27 mouse cellular contexts compared by ENCODE assay signal in the genomic region with DNA sequence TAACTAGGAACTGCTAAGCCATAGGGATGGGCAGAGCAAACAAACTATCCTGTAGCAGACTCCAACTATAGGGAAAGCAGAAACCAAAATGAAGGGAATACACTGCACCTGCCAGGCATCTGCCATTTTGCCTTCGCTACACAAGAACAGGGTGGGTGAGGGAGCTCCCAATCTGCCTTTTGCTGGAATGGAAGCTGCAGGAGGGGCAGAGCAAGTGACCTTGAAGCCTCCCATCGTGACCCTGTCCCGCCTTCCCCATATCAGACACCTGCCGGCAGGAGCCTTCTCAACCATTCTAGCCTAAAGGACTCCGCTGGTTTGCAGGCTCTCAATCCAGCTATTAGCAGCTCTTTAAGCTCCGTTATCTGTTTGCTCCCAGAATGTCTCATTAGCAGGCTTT. TPM values are rescaled to one million over a fixed set of nuclear protein-coding genes. Genes with fewer than 3 reads are reported as not detected.
DNase-seq lines count a peak whose midpoint lies in the region; ATAC-seq lines count a peak whose summit lies in the region.
"Had no signal": no experiment of that assay in that cellular context is flagged by ENCODE, and none has a peak within 500 bp of the region (broad histone marks: within the 10 kb centered on the region; RNA-seq: fewer than 3 reads in every experiment).

No protein-coding gene starts in this region.

- intact Hi-C loops in heart, postnatal 25 days (cut with DNase I), result no loop called here
- intact Hi-C loops in heart, postnatal 14 days (cut with DNase I), result no loop called here

- ATAC-seq in heart, embryonic 13.5 days (ENCODE audit: extremely low read depth, insufficient number of reproducible peaks, low FRiP score, low TSS enrichment), result no peak
- ATAC-seq: forebrain, embryonic 15.5 days; intestine, postnatal 0 days had no signal

- no peak for DNase-seq in heart, embryonic 10.5 days (ENCODE audit: low spot score)
- no peak for DNase-seq in heart, postnatal 25 days (ENCODE audit: low spot score)
- no peak for DNase-seq in heart, postnatal 14 days
- DNase-seq in ES-CJ7 (ENCODE audit: low read depth, low spot score), result peak; percentile 72
- DNase-seq in ZHBTc4 (ENCODE audit: low read depth, low spot score), result peak; percentile 64
- DNase-seq in thymus, adult 18-20 months, result no peak
- no peak for DNase-seq in thymus, postnatal 4 days
- DNase-seq: adrenal gland, postnatal 10 days; adrenal gland, postnatal 36 days; cerebellum, adult 11 months; cerebellum, adult 2 months; cerebellum, adult 9-11 months; cerebellum, postnatal 36 days; embryo, embryonic 11 days; gastrocnemius, postnatal 25 days; heart, postnatal 10 days had no signal

- H3K4me1 ChIP-seq in heart, embryonic 10.5 days, result peaks cover 34% of the 10 kb centered on the region
- H3K4me1 ChIP-seq in heart, embryonic 13.5 days, result peaks cover 26% of the 10 kb centered on the region

- H3K36me3 ChIP-seq in heart, embryonic 10.5 days, result no peaks in the 10 kb centered on the region
- H3K36me3 ChIP-seq in heart, embryonic 13.5 days, result no peaks in the 10 kb centered on the region
- H3K36me3 ChIP-seq: embryonic facial prominence, embryonic 10.5 days; embryonic facial prominence, embryonic 13.5 days; forebrain, embryonic 12.5 days; forebrain, embryonic 15.5 days; heart, embryonic 15.5 days; hindbrain, embryonic 12.5 days; hindbrain, embryonic 15.5 days had no signal

- WGBS in heart, embryonic 10.5 days, result 16% methylated on average over 6 of the region's 6 CpGs
- 15% methylated on average over 6 of the region's 6 CpGs for WGBS in heart, embryonic 13.5 days

- no peak overlapping the region for H3K9ac ChIP-seq in heart, embryonic 13.5 days
- H3K9ac ChIP-seq: embryonic facial prominence, embryonic 13.5 days; forebrain, embryonic 12.5 days; forebrain, embryonic 15.5 days; heart, embryonic 15.5 days; hindbrain, embryonic 12.5 days; hindbrain, embryonic 15.5 days had no signal

- no peaks in the 10 kb centered on the region for H3K9me3 ChIP-seq in heart, embryonic 10.5 days
- H3K9me3 ChIP-seq in heart, embryonic 13.5 days, result no peaks in the 10 kb centered on the region
- H3K9me3 ChIP-seq: embryonic facial prominence, embryonic 10.5 days; embryonic facial prominence, embryonic 13.5 days; forebrain, embryonic 12.5 days; forebrain, embryonic 15.5 days; heart, embryonic 15.5 days; hindbrain, embryonic 12.5 days; hindbrain, embryonic 15.5 days had no signal

- H3K27me3 ChIP-seq in heart, embryonic 10.5 days (ENCODE audit: insufficient read depth, poor library complexity, severe bottlenecking), result peaks cover 43% of the 10 kb centered on the region; the same call in 1 of the 2 replicates
- H3K27me3 ChIP-seq in heart, embryonic 13.5 days (replicated peaks), result peaks cover 28% of the 10 kb centered on the region
- H3K27me3 ChIP-seq: hindbrain, embryonic 15.5 days had no signal

- no peak overlapping the region for H3K4me3 ChIP-seq in heart, embryonic 10.5 days
- H3K4me3 ChIP-seq in heart, embryonic 13.5 days, result no peak overlapping the region
- H3K4me3 ChIP-seq: embryonic facial prominence, embryonic 10.5 days; embryonic facial prominence, embryonic 13.5 days; erythroblast, embryonic 14.5 days; forebrain, embryonic 12.5 days; forebrain, embryonic 15.5 days; heart, embryonic 15.5 days; hindbrain, embryonic 12.5 days; hindbrain, embryonic 15.5 days had no signal

- H3K27ac ChIP-seq in heart, embryonic 10.5 days, result peak overlapping the region; percentile 22
- H3K27ac ChIP-seq in heart, embryonic 13.5 days (replicated peaks), result peak overlapping the region; percentile 15; the same call in 1 of the 2 replicates
- H3K27ac ChIP-seq: embryonic facial prominence, embryonic 10.5 days; embryonic facial prominence, embryonic 13.5 days; forebrain, embryonic 15.5 days; heart, embryonic 15.5 days; hindbrain, embryonic 15.5 days had no signal

- H3K4me2 ChIP-seq in heart, embryonic 13.5 days, result peak overlapping the region; percentile 16; the same call in 1 of the 2 replicates
- H3K4me2 ChIP-seq: embryonic facial prominence, embryonic 13.5 days; forebrain, embryonic 12.5 days; forebrain, embryonic 15.5 days; heart, embryonic 15.5 days; hindbrain, embryonic 12.5 days; hindbrain, embryonic 15.5 days had no signal

RNA-seq across cellular contexts. Expression of a gene that starts 38.7 kb away (rescaled TPM):
- polyA plus RNA-seq in heart, embryonic 10.5 days (2016; fragmentation: Nextera tagmentation; extraction: Ambion mirVana), result 0.12 and 0.15 TPM in 2 replicates
- under 1 TPM; 0.11 to 0.13 TPM for total RNA-seq in heart, postnatal 25 days (2021)
- 0.13 and 0.31 TPM in 2 replicates for polyA plus RNA-seq in heart, embryonic 13.5 days (2015; fragmentation: Nextera tagmentation; extraction: Ambion mirVana)
- total RNA-seq in heart, postnatal 14 days (2021), result under 1 TPM; 0.05 TPM
- total RNA-seq: hematopoietic stem cell, adult 5-6 weeks had no signal
- polyA plus RNA-seq: erythroblast, embryonic 14.5 days had no signal

Comparison
In these comparisons a context has a peak if more than half of its experiments do, and no peak if none do; other contexts are left out.
1. DNase-seq: peak in ES-CJ7 (single experiment) and ZHBTc4 (single experiment); none in heart, embryonic 10.5 days (single experiment), heart, postnatal 25 days (single experiment), heart, postnatal 14 days (0 of 2), thymus, adult 18-20 months (0 of 2) and thymus, postnatal 4 days (single experiment).